Mouse (Mus musculus): ENCODE data around the gene Rnf207. TPM values are rescaled to one million over a fixed set of nuclear protein-coding genes. Genes with fewer than 3 reads are reported as not detected.

The Rnf207 gene
- total and polyA plus RNA-seq, 3 experiments, result 0.51 TPM; not detected in 2

GRCm38 (mm10) chr4:152351422-152352305 is 32.9 kb upstream of the Rnf207 start:
- H3K9ac ChIP-seq (ENCODE audit: insufficient read depth, low read depth), result no peak overlapping the region
- dilution Hi-C loops (cut with MboI; ENCODE audit: extremely low pct_ligation_motif_present, extremely low pct_unique_long_range_greater_than_20kb, low sequenced_read_pairs) (no loop called here), in situ Hi-C loops (cut with MboI; ENCODE audit: low pct_ligation_motif_present, low pct_unique_long_range_greater_than_20kb, low sequenced_read_pairs) (loop anchor here (5.0 kb wide), 1 partner anchor 66 kb away; no protein-coding TSS in a partner anchor)
- peaks cover 13 to 19% of the 10 kb centered on the region in 2 experiments for H3K4me1 ChIP-seq (ENCODE audit: control insufficient read depth in 1 of 2, insufficient read depth in 2 of 2)
- H3K27ac ChIP-seq (ENCODE audit: insufficient read depth, low read depth), result no peak overlapping the region
- TF ChIP-seq NRF1 (IDR thresholded peaks at IDR 0.05; ENCODE audit: low read depth, low read length) (no peak), MAFK (IDR thresholded peaks at IDR 0.05; ENCODE audit: insufficient replicate concordance, low read length) (no peak), BHLHE40 (IDR thresholded peaks at IDR 0.05; ENCODE audit: low read depth, low read length) (no peak), GABPA (IDR thresholded peaks at IDR 0.05; ENCODE audit: insufficient replicate concordance, low read depth, low read length) (no peak), IRF4 (IDR thresholded peaks at IDR 0.05; ENCODE audit: low read depth, low read length) (no peak), CHD1 (IDR thresholded peaks at IDR 0.05; ENCODE audit: low read depth, low read length) (no peak), JUND (conservative IDR thresholded peaks at IDR 0.05; ENCODE audit: low read depth, low read length) (no peak), MEF2A (IDR thresholded peaks at IDR 0.05; ENCODE audit: borderline replicate concordance, low read depth, low read length) (no peak), PAX5 (IDR thresholded peaks at IDR 0.05; ENCODE audit: low read length) (no peak)
- H3K9me3 ChIP-seq (replicated peaks; ENCODE audit: low read length), result no peaks in the 10 kb centered on the region
- no peak for DNase-seq (ENCODE audit: extremely low read depth)
- peaks cover 7% of the 10 kb centered on the region for H3K27me3 ChIP-seq (replicated peaks)
- H3K4me2 ChIP-seq (ENCODE audit: insufficient read depth, low read depth, poor library complexity, severe bottlenecking), result no peak overlapping the region
- peaks cover 0 to under 1% of the 10 kb centered on the region in 2 experiments for H3K36me3 ChIP-seq (replicated peaks in 1 of 2; ENCODE audit: control insufficient read depth in 1 of 2, insufficient read depth in 1 of 2, low read length in 1 of 2)
- H3K4me3 ChIP-seq (replicated peaks in 1 of 3; ENCODE audit: low read depth in 2 of 3, low read length in 2 of 3, poor library complexity in 1 of 3), result no peak overlapping the region
- no peaks in the 10 kb centered on the region for H3K79me2 ChIP-seq (replicated peaks; ENCODE audit: control insufficient read depth, extremely low read depth, insufficient read depth, poor library complexity, severe bottlenecking)

- H3K4me2 ChIP-seq (ENCODE audit: insufficient read depth, low read depth, poor library complexity, severe bottlenecking), result no peak overlapping the region
- H3K4me1 ChIP-seq (ENCODE audit: control insufficient read depth in 1 of 2, insufficient read depth in 2 of 2), result peaks cover 15 to 26% of the 10 kb centered on the region in 2 experiments
- no peak for DNase-seq (ENCODE audit: extremely low read depth)
- TF ChIP-seq UBTF (IDR thresholded peaks at IDR 0.05; ENCODE audit: low read depth, low read length) (no peak), MXI1 (IDR thresholded peaks at IDR 0.05; ENCODE audit: low read depth, low read length) (no peak)
- H3K4me3 ChIP-seq (replicated peaks in 1 of 3; ENCODE audit: low read depth in 2 of 3, low read length in 2 of 3, poor library complexity in 1 of 3), result no peak overlapping the region
- no peaks in the 10 kb centered on the region for H3K79me2 ChIP-seq (replicated peaks; ENCODE audit: control insufficient read depth, extremely low read depth, insufficient read depth, poor library complexity, severe bottlenecking)
- no peak overlapping the region for H3K27ac ChIP-seq (ENCODE audit: insufficient read depth, low read depth)
- no peak overlapping the region for H3K9ac ChIP-seq (ENCODE audit: insufficient read depth, low read depth)
- H3K9me3 ChIP-seq (replicated peaks; ENCODE audit: low read length), result no peaks in the 10 kb centered on the region
- in situ Hi-C loops (cut with MboI; ENCODE audit: low pct_ligation_motif_present, low pct_unique_long_range_greater_than_20kb, low sequenced_read_pairs), result loop anchor here (5.0 kb wide), 1 partner anchor 66 kb away; no protein-coding TSS in a partner anchor
- H3K36me3 ChIP-seq (replicated peaks in 1 of 2; ENCODE audit: control insufficient read depth in 1 of 2, insufficient read depth in 1 of 2, low read length in 1 of 2), result no peaks in the 10 kb centered on the region
- dilution Hi-C loops (cut with MboI; ENCODE audit: extremely low pct_ligation_motif_present, extremely low pct_unique_long_range_greater_than_20kb, low sequenced_read_pairs), result no loop called here
- peaks cover 7% of the 10 kb centered on the region for H3K27me3 ChIP-seq (replicated peaks)
These were observed 32.1 kb upstream of the Rnf207 start for GRCm38 (mm10) chr4:152350722-152351421.
